Mouse (Mus musculus): ENCODE data around the gene Slc15a4. TPM values are rescaled to one million over a fixed set of nuclear protein-coding genes. Genes with fewer than 3 reads are reported as not detected.

The Slc15a4 gene
- total and polyA plus RNA-seq, 2 experiments: 22.4 to 46.7 TPM

GRCm38 (mm10) chr5:127592854-127593253, 39.8 kb downstream of the Slc15a4 start:
- peak; percentile 45 for DNase-seq (ENCODE audit: extremely low read depth, low read depth, low spot score)

GRCm38 (mm10) chr5:127592406-127592805, 40.3 kb downstream of the Slc15a4 start:
- TF ChIP-seq POLR2A (IDR thresholded peaks at IDR 0.05; ENCODE audit: extremely low read depth, insufficient read depth, low read length) (no peak), CTCF (IDR thresholded peaks at IDR 0.05; ENCODE audit: low read depth, low read length) (peak; percentile 8; the same call in 1 of the 2 replicates)
- no peaks in the 10 kb centered on the region for H3K79me2 ChIP-seq (ENCODE audit: control insufficient read depth, insufficient read depth, low read length)
- H3K4me3 ChIP-seq (ENCODE audit: insufficient read depth, low read depth, low read length): no peak overlapping the region
- H3K27ac ChIP-seq (replicated peaks; ENCODE audit: insufficient read depth, low read depth, low read length): no peak overlapping the region
- H3K36me3 ChIP-seq (ENCODE audit: control insufficient read depth, insufficient read depth, low read length): peaks cover 43% of the 10 kb centered on the region
- whole genome bisulfite sequencing: 63% methylated on average over 5 of the region's 5 CpGs
- no peak overlapping the region for H3K9ac ChIP-seq (ENCODE audit: low read depth, low read length)
- H3K4me1 ChIP-seq (ENCODE audit: control insufficient read depth, insufficient read depth, low read length): no peaks in the 10 kb centered on the region
- no peaks in the 10 kb centered on the region for H3K27me3 ChIP-seq (ENCODE audit: control insufficient read depth, insufficient read depth, low read length)
- DNase-seq (ENCODE audit: extremely low read depth, low read depth, low spot score): no peak

More at GRCm38 (mm10) chr5:127592854-127593253, 39.8 kb downstream of the Slc15a4 start:
- TF ChIP-seq POLR2A (IDR thresholded peaks at IDR 0.05; ENCODE audit: extremely low read depth, insufficient read depth, low read length) (no peak), CTCF (IDR thresholded peaks at IDR 0.05; ENCODE audit: low read depth, low read length) (peak; percentile 47)
- Histone ChIP-seq H3K4me3 (ENCODE audit: insufficient read depth, low read depth, low read length) (no peak overlapping the region), H3K79me2 (ENCODE audit: control insufficient read depth, insufficient read depth, low read length) (no peaks in the 10 kb centered on the region), H3K27ac (replicated peaks; ENCODE audit: insufficient read depth, low read depth, low read length) (no peak overlapping the region), H3K9ac (ENCODE audit: low read depth, low read length) (no peak overlapping the region), H3K27me3 (ENCODE audit: control insufficient read depth, insufficient read depth, low read length) (no peaks in the 10 kb centered on the region), H3K4me1 (ENCODE audit: control insufficient read depth, insufficient read depth, low read length) (no peaks in the 10 kb centered on the region), H3K36me3 (ENCODE audit: control insufficient read depth, insufficient read depth, low read length) (peaks cover 47% of the 10 kb centered on the region)
- 67% methylated on average over 6 of the region's 6 CpGs for WGBS

- H3K36me3 ChIP-seq (ENCODE audit: control insufficient read depth, insufficient read depth, low read length): peaks cover 3% of the 10 kb centered on the region; the same call in 1 of the 2 replicates
- H3K27ac ChIP-seq (replicated peaks; ENCODE audit: insufficient read depth, low read depth, low read length): no peak overlapping the region
- no peak overlapping the region for H3K9ac ChIP-seq (ENCODE audit: low read depth, low read length)
- TF ChIP-seq CTCF (IDR thresholded peaks at IDR 0.05; ENCODE audit: low read depth, low read length) (no peak), POLR2A (IDR thresholded peaks at IDR 0.05; ENCODE audit: extremely low read depth, insufficient read depth, low read length) (no peak)
- H3K79me2 ChIP-seq (ENCODE audit: control insufficient read depth, insufficient read depth, low read length): no peaks in the 10 kb centered on the region
- H3K4me1 ChIP-seq (ENCODE audit: control insufficient read depth, insufficient read depth, low read length): no peaks in the 10 kb centered on the region
- no peak overlapping the region for H3K4me3 ChIP-seq (ENCODE audit: insufficient read depth, low read depth, low read length)
- peak; percentile 49 for DNase-seq (ENCODE audit: extremely low read depth, low read depth, low spot score)
- H3K27me3 ChIP-seq (ENCODE audit: control insufficient read depth, insufficient read depth, low read length): no peaks in the 10 kb centered on the region
- WGBS: 57% methylated on average over 6 of the region's 6 CpGs
These were observed 44.8 kb downstream of the Slc15a4 start for GRCm38 (mm10) chr5:127587854-127588253.

- TF ChIP-seq POLR2A (IDR thresholded peaks at IDR 0.05; ENCODE audit: extremely low read depth, insufficient read depth, low read length) (no peak), CTCF (IDR thresholded peaks at IDR 0.05; ENCODE audit: low read depth, low read length) (peak; percentile 32; the same call in 1 of the 2 replicates)
- no peaks in the 10 kb centered on the region for H3K27me3 ChIP-seq (ENCODE audit: control insufficient read depth, insufficient read depth, low read length)
- H3K4me3 ChIP-seq (ENCODE audit: insufficient read depth, low read depth, low read length): no peak overlapping the region
- WGBS: 82% methylated on average over 8 of the region's 8 CpGs
- no peaks in the 10 kb centered on the region for H3K36me3 ChIP-seq (ENCODE audit: control insufficient read depth, insufficient read depth, low read length)
- no peaks in the 10 kb centered on the region for H3K79me2 ChIP-seq (ENCODE audit: control insufficient read depth, insufficient read depth, low read length)
- no peak for DNase-seq (ENCODE audit: extremely low read depth, low read depth, low spot score)
- no peak overlapping the region for H3K27ac ChIP-seq (replicated peaks; ENCODE audit: insufficient read depth, low read depth, low read length)
- H3K9ac ChIP-seq (ENCODE audit: low read depth, low read length): no peak overlapping the region
- H3K4me1 ChIP-seq (ENCODE audit: control insufficient read depth, insufficient read depth, low read length): no peaks in the 10 kb centered on the region
These were observed 49.0 kb downstream of the Slc15a4 start for GRCm38 (mm10) chr5:127583658-127584057.

- Histone ChIP-seq H3K4me1 (ENCODE audit: control insufficient read depth, insufficient read depth, low read length) (no peaks in the 10 kb centered on the region), H3K36me3 (ENCODE audit: control insufficient read depth, insufficient read depth, low read length) (no peaks in the 10 kb centered on the region), H3K27ac (replicated peaks; ENCODE audit: insufficient read depth, low read depth, low read length) (no peak overlapping the region), H3K9ac (ENCODE audit: low read depth, low read length) (no peak overlapping the region), H3K4me3 (ENCODE audit: insufficient read depth, low read depth, low read length) (no peak overlapping the region), H3K27me3 (ENCODE audit: control insufficient read depth, insufficient read depth, low read length) (0 out of 2 replicates have a peak, but pooled peaks cover 3% of the 10 kb centered on the region), H3K79me2 (ENCODE audit: control insufficient read depth, insufficient read depth, low read length) (no peaks in the 10 kb centered on the region)
- TF ChIP-seq CTCF (IDR thresholded peaks at IDR 0.05; ENCODE audit: low read depth, low read length): peak; percentile 49
- TF ChIP-seq POLR2A (IDR thresholded peaks at IDR 0.05; ENCODE audit: extremely low read depth, insufficient read depth, low read length): no peak
- 57% methylated on average over 8 of the region's 8 CpGs for WGBS
- DNase-seq (ENCODE audit: extremely low read depth, low read depth, low spot score): no peak
These were observed 55.3 kb downstream of the Slc15a4 start for GRCm38 (mm10) chr5:127577419-127577818.

- Histone ChIP-seq H3K27me3 (ENCODE audit: control insufficient read depth, insufficient read depth, low read length) (no peaks in the 10 kb centered on the region), H3K27ac (replicated peaks; ENCODE audit: insufficient read depth, low read depth, low read length) (no peak overlapping the region), H3K4me3 (ENCODE audit: insufficient read depth, low read depth, low read length) (no peak overlapping the region), H3K9ac (ENCODE audit: low read depth, low read length) (no peak overlapping the region), H3K4me1 (ENCODE audit: control insufficient read depth, insufficient read depth, low read length) (no peaks in the 10 kb centered on the region), H3K79me2 (ENCODE audit: control insufficient read depth, insufficient read depth, low read length) (no peaks in the 10 kb centered on the region), H3K36me3 (ENCODE audit: control insufficient read depth, insufficient read depth, low read length) (no peaks in the 10 kb centered on the region)
- TF ChIP-seq CTCF (IDR thresholded peaks at IDR 0.05; ENCODE audit: low read depth, low read length) (no peak), POLR2A (IDR thresholded peaks at IDR 0.05; ENCODE audit: extremely low read depth, insufficient read depth, low read length) (no peak)
- DNase-seq (ENCODE audit: extremely low read depth, low read depth, low spot score): no peak
- WGBS: 70% methylated on average over 6 of the region's 6 CpGs
These were observed 65.4 kb downstream of the Slc15a4 start for GRCm38 (mm10) chr5:127567165-127567741.

Measured in liver, adult 2 months (tissue).